Mouse (Mus musculus) mature B cell (primary cell): ENCODE data around the gene Krtap9-1.
"Not testable (repeated sequence)": the region's sequence is repeated elsewhere in the genome, so short reads cannot be mapped to it uniquely, and the experiment has no call there.

Experiments
- in situ Hi-C: fragments of 300-500 bp; cut with MboI; formaldehyde crosslinking; loops from 2 replicates; pipeline ENCODE4 v1.14.3; 2019

The Krtap9-1 gene

DNA sequence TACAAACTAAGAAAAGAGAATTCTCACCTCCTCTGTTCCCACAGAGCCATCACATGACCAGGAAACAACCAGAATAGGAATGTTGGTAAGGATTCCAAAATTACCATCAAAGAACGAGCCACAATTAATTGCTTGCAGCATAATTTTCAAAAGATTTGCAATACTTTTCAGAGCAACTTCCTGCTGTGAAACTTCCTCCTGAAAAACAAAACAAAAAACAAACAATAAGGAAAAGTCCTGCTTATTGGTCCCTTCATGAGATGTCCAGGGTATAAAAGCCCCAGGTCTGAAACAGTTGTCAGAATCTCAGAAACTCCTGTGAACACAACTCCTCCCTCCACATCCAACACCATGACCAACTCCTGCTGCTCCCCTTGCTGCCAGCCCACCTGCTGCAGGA lies at the start of gene Krtap9-1:
Krtap9-1 (plus strand) TSS at position 301 of the 400 bp plus-strand sequence.
- in situ Hi-C loops, result not testable (repeated sequence)

DNA sequence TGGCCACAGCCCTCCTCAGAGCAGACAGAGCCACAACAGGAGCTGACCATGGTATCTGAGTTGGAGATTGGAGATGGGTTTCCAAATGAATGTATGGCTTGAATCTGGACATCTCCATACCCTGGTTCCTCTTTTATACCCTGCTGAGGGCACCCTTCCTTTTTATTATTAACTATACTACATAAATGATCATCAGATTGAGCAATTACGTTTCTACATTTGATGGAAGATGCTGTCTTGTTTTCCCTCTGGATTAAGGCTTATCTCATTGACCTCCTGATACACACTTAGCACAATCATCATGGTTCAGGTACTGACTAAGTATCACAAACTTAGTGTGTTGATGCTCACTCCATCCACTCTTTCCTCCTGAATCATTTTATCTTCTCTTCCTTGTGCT lies 35.2 kb upstream of the Krtap9-1 start, which contains the start of gene 2300003K06Rik:
2300003K06Rik (minus strand) TSS at position 101 of the 400 bp plus-strand sequence.
- in situ Hi-C loops, result no loop called here

DNA sequence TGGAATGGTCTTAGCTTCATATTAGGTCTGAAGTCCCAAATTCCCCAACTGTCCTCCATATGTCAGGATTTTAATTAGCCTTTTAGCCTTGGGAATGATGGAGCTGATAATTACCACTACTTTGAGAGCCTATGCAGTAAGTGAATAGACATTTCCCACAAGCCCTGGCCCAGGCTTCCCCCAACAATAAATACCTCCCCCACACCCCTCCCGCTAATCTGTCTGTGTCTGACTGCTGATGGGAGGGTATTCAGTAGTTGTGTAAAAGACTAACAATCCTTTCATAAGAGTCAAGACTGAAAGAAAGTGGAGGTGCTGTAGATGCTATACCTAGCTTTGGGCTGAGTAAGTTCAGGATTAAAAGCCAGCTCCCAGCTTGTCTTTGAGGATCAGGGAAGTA lies 31.0 kb upstream of the Krtap9-1 start:
- in situ Hi-C loops, result no loop called here

DNA sequence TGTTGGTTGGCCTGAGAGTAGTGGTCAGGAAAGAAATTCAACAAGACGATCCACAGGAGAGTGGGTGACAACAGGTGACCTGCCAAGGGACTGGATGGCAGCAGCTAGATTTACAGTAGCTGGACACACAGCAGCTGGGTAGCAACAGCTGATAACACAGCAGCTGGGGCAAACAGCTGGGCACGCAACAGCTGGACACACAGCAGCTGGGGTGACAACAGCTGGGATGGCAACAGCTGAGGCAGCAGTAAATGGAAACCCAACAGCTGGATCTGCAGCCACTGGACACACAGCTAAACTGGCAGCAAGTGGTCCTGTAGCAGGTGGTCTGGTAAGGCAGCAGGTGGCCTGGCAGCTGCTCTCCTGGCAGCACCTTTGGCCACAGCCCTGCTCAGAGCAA lies 26.4 kb upstream of the Krtap9-1 start:
- in situ Hi-C loops, result no loop called here

DNA sequence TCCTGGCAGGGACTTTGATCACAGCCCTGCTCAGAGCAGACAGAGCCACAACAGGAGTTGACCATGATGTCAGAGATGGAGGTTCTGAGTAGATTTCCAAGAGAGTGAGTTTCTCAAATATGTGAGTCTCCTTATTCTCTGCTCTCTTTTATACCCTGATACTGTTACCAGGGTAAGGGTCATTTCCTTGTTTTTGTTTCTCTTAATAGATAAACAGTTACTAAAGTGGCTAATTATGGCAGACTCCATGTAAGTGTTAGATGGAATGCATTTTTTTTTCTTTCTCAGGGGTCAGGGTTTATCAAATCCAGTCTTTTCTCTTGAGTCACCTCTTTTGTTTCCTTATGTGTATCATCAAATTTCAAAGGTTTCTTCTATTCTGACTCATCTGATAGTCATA lies 21.7 kb upstream of the Krtap9-1 start, which contains the start of gene Krtap4-16:
Krtap4-16 (minus strand) TSS at position 101 of the 400 bp plus-strand sequence.
- in situ Hi-C loops, result no loop called here

DNA sequence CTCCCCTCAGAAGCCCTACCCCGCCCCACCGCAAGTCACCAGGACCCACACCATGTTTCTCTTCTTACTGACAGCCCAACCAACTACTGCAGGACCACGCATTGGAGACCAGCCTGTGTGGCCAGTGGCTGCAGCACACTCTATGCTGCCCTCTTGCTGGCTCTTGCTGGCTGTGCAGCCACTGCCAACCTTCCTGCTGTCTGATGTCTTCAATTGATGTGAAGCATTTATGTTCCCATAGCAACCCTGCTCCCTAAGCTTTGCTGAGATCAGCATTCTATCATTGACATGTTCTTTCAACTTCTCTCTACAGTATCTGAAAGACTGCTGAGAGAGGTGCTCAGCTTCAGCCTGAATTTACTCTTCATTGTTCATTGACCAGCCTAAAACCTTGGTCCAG lies 19.1 kb upstream of the Krtap9-1 start:
- in situ Hi-C loops, result no loop called here

DNA sequence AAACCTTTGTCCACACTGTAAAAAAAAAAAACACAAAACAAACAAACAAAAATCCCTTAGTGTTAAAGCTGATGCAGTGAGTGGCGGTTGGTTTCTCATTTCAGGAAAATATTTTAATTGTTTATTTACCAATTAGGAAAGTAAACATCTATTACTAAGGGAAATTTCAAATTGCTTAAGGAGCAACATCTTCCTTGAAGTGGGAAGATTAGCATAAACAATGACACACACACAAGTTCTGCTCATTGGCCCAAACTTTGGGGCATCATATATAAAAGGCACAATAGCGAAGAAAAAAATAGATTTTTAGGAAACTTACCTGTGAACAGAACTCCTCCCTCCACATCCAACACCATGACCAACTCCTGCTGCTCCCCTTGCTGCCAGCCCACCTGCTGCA lies 15.6 kb upstream of the Krtap9-1 start, which contains the start of gene Gm11568:
Gm11568 (plus strand) TSS at position 301 of the 400 bp plus-strand sequence.
- in situ Hi-C loops, result no loop called here

DNA sequence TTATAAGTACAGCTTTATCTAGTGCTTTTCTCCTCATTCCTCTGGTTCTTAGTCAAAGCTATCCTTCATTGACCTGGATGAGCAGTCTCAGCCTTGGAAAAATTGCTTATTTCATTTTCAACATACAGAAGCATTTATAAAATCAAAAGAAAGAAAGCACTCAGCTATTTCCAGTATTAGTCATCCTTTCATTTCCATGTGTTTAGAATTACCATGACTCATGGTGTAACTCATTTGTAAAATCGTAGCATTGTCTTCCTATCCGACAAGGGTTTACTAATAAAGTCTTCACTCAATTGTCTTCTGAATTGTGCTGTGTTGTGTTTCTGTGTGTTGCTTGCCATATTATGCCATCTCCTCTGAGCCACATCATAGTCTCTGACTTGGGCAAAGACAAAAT lies 14.4 kb upstream of the Krtap9-1 start:
- in situ Hi-C loops, result no loop called here

DNA sequence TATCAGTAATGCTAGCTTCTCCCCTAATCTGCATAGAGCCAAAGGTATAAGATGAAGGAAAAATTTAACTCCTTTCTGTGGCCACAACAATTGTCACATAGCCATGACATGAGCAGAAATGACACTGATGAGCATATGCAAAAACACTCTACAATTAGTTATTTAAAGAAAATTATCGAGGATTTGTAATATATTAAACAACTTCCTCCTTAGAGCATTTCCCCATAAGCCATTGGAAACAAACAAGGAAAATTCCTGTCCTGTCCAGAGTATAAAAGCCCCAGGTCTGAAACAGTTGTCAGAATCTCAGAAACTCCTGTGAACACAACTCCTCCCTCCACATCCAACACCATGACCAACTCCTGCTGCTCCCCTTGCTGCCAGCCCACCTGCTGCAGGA lies 9.0 kb upstream of the Krtap9-1 start, which contains the start of gene Gm11559:
Gm11559 (plus strand) TSS at position 301 of the 400 bp plus-strand sequence.
- in situ Hi-C loops, result not testable (repeated sequence)

DNA sequence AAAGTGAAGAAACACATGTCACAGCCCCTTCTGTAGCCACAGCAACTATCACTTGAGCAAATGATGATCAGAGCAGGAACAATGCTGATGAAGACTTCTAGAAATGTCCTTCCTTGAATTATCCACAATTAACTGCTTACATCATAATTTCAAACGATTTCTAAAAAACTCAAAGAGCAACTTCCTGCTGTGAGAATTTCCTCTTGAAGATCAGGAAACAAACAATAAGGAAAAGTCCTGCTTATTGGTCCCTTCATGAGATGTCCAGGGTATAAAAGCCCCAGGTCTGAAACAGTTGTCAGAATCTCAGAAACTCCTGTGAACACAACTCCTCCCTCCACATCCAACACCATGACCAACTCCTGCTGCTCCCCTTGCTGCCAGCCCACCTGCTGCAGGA lies 5.7 kb downstream of the Krtap9-1 start, which contains the start of gene Gm11567:
Gm11567 (plus strand) TSS at position 301 of the 400 bp plus-strand sequence.
- in situ Hi-C loops, result not testable (repeated sequence)

DNA sequence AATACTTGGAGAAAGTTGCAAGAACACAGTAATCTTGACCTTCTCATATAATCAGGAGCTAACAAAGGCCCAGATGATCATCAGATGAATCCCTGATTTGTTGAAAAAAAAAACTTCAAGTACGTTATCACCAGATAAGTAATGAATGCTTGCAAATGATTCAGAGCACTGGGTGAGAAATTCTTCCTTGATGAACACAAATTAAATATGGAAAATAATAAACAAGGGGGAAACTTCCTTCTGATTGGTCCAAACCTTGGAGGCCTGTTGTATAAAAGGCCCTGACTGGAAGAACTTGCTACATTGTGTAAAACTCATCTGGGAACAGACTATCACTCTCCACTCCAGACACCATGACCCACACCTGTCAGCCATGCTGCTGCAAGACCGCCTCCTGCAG lies 34.4 kb downstream of the Krtap9-1 start, which contains the start of gene Krtap31-1:
Krtap31-1 (plus strand) TSS at position 301 of the 400 bp plus-strand sequence.
- in situ Hi-C loops, result no loop called here

DNA sequence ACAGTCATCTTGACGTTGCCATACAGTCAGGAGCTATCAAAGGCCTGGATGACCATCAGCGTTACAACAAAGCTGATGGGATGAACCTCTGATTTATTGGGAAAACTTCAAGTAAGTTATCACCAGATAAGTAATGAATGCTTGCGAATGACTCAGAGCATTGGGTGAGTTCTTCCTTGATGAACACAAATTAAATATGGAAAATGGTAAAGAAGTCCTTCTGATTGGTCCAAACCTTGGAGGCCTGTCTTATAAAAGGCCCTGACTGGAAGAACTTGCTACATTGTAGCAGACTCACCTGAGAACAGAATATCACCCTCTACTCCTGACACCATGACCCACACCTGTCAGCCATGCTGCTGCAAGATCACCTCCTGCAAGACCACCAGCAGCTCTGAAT lies 41.3 kb downstream of the Krtap9-1 start, which contains the start of gene Gm11565:
Gm11565 (plus strand) TSS at position 301 of the 400 bp plus-strand sequence.
- in situ Hi-C loops, result no loop called here
